Mouse (Mus musculus) G1E (cell line): ENCODE data around the gene Bcl2l12.

Experiments used
- CTCF ChIP-seq: IDR thresholded peaks from 2 replicates; pipeline ENCODE4 v1.5.1; 2012; ENCODE audit warnings: low read depth, low read length, inconsistent platforms, mixed read lengths
- GATA1 ChIP-seq: IDR thresholded peaks from 2 replicates; pipeline ENCODE4 v1.6.1; 2012; ENCODE audit warnings: borderline replicate concordance, low read length, inconsistent platforms, mixed read lengths
- POLR2AphosphoS5 ChIP-seq: IDR thresholded peaks from 2 replicates; pipeline ENCODE4 v1.6.1; 2012; ENCODE audit warnings: low read depth, low read length, inconsistent platforms; ENCODE audit not compliant: insufficient replicate concordance
- TAL1 ChIP-seq: conservative IDR thresholded peaks from 2 replicates; pipeline ENCODE4 v1.6.1; 2012; ENCODE audit warnings: low read depth, low read length, inconsistent platforms, mixed read lengths

DNA sequence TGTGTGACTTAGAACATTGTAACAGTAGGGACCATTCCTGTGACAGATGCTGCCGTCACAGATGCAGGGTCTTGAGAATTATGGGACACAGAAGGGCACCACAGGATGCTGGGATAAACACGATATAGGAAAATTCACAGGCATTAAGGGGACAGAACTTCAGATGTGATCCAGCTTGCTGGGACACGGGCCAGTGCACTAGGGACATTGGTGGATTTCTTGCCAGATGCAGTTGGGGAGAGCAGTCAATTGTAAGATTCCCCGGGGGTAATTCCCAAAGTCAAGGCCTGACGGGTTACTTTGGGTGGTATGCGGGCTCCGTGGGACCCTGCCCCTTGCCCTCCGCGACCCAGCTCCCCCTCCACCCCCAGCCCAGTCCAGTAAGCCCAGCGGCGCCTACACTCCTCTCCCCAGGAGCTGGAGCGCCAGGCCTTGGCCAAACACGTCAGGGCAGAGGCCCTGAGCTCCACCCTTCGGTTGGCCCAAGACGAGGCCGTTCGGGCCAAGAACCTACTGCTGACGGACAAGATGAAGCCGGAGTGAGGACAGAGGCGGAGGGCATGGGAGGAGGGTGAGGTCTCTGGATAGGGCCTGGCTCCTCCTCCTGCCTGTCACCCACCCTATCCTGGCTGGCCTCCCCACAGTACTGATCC is 41.2 kb downstream of the Bcl2l12 start:
- no peak for TF ChIP-seq CTCF
- no peak for TF ChIP-seq TAL1
- TF ChIP-seq GATA1 = no peak
- TF ChIP-seq POLR2AphosphoS5 = no peak
